Comparison of ENCODE assay signal across 9 mouse cellular contexts in genomic region chrX:56456379-56456778, GRCm38 (mm10). TPM values are rescaled to one million over a fixed set of nuclear protein-coding genes. Genes with fewer than 3 reads are reported as not detected.
DNase-seq lines count a peak whose midpoint lies in the region; ATAC-seq lines count a peak whose summit lies in the region.
"Had no signal": no experiment of that assay in that cellular context is flagged by ENCODE, and none has a peak within 500 bp of the region (broad histone marks: within the 10 kb centered on the region; RNA-seq: fewer than 3 reads in every experiment).

No protein-coding gene starts in this region.

- DNase-seq in layer of hippocampus, adult 9-11 months: peak; percentile 14
- no peak for DNase-seq in layer of hippocampus, adult 8-10 months (ENCODE audit: low spot score in 2 of 2)
- DNase-seq in Muller cell, postnatal 12 days (ENCODE audit: inconsistent ontology term): peak; percentile 44
- peak; percentile 13 for DNase-seq in embryo, embryonic 11 days
- peak; percentile 43 for DNase-seq in induced T-regulatory cell, adult 2 months (ENCODE audit: low read depth)
- no peak for DNase-seq in left cerebral cortex, adult 11 months (ENCODE audit: low spot score)
- no peak for DNase-seq in urinary bladder, postnatal 4 days (ENCODE audit: low spot score in 2 of 2)

- peak overlapping the region; percentile 58 for H3K4me3 ChIP-seq in midbrain, embryonic 16.5 days (ENCODE audit: low read depth, low read length)

- H3K27me3 ChIP-seq in midbrain, embryonic 16.5 days (ENCODE audit: control insufficient read depth, insufficient read depth, low read depth, low read length): no peaks in the 10 kb centered on the region

- 28% methylated on average over 8 of the region's 8 CpGs for WGBS in midbrain, embryonic 16.5 days

- peak overlapping the region; percentile 52 for H3K4me2 ChIP-seq in midbrain, embryonic 16.5 days (ENCODE audit: low read length)

- peak; percentile 43 for ATAC-seq in midbrain, embryonic 16.5 days

- H3K4me1 ChIP-seq in midbrain, embryonic 16.5 days (ENCODE audit: control insufficient read depth, insufficient read depth, low read length): no peaks in the 10 kb centered on the region

- H3K9me3 ChIP-seq in midbrain, embryonic 16.5 days (replicated peaks; ENCODE audit: control insufficient read depth, low read length, poor library complexity, severe bottlenecking): no peaks in the 10 kb centered on the region

- peak overlapping the region; percentile 79 for H3K9ac ChIP-seq in midbrain, embryonic 16.5 days (ENCODE audit: low read depth, low read length)

- no peaks in the 10 kb centered on the region for H3K36me3 ChIP-seq in midbrain, embryonic 16.5 days (ENCODE audit: control insufficient read depth, insufficient read depth, low read length)

- H3K27ac ChIP-seq in midbrain, embryonic 16.5 days (ENCODE audit: low read length): peak overlapping the region; percentile 94

RNA-seq across cellular contexts. Expression of gene Ints6l, which starts 1.7 kb away (rescaled TPM):
- 10 to 100 TPM; 30.0 to 49.3 (median 38.8) TPM for total RNA-seq in layer of hippocampus, adult 8-10 months (2022)
- 18.2 and 18.3 TPM in 2 replicates for polyA plus RNA-seq in midbrain, embryonic 16.5 days (2015; fragmentation: Nextera tagmentation; extraction: Ambion mirVana)

RNA-seq across cellular contexts. Expression of gene Gm2174, which starts 8.6 kb away (rescaled TPM):
- total RNA-seq in layer of hippocampus, adult 8-10 months (2022): not detected
- polyA plus RNA-seq in midbrain, embryonic 16.5 days (2015; fragmentation: Nextera tagmentation; extraction: Ambion mirVana): not detected in 2 replicates
- total RNA-seq: heart, adult 18-20 months had no signal

Comparison
In these comparisons a context has a peak if more than half of its experiments do, and no peak if none do; other contexts are left out.
1. DNase-seq: peak in layer of hippocampus, adult 9-11 months (single experiment), Muller cell, postnatal 12 days (single experiment), embryo, embryonic 11 days (single experiment) and induced T-regulatory cell, adult 2 months (single experiment); none in layer of hippocampus, adult 8-10 months (0 of 2), left cerebral cortex, adult 11 months (single experiment) and urinary bladder, postnatal 4 days (0 of 2).